Comparison of ENCODE assay signal across 21 mouse cellular contexts in genomic region chr7:139221856-139222255, GRCm38 (mm10). TPM values are rescaled to one million over a fixed set of nuclear protein-coding genes. Genes with fewer than 3 reads are reported as not detected.
DNase-seq lines count a peak whose midpoint lies in the region; ATAC-seq and TF ChIP-seq lines count a peak whose summit lies in the region.
"Had no signal": no experiment of that assay in that cellular context is flagged by ENCODE, and none has a peak within 500 bp of the region (broad histone marks: within the 10 kb centered on the region; RNA-seq: fewer than 3 reads in every experiment).

No protein-coding gene starts in this region.

- H3K9ac ChIP-seq in hindbrain, embryonic 16.5 days (ENCODE audit: low read depth, low read length) = no peak overlapping the region
- no peak overlapping the region for H3K9ac ChIP-seq in liver, embryonic 11.5 days (ENCODE audit: low read depth, low read length)
- no peak overlapping the region for H3K9ac ChIP-seq in liver, postnatal 0 days (replicated peaks)
- H3K9ac ChIP-seq: forebrain, embryonic 13.5 days; forebrain, postnatal 0 days; hindbrain, embryonic 14.5 days had no signal

- ATAC-seq in hindbrain, embryonic 16.5 days = no peak
- ATAC-seq in liver, embryonic 11.5 days (replicated peaks; ENCODE audit: low FRiP score) = no peak
- ATAC-seq in liver, postnatal 0 days = no peak
- ATAC-seq: CD4-positive, CD25-positive, alpha-beta regulatory T cell, adult 4 months; forebrain, embryonic 13.5 days; forebrain, postnatal 0 days had no signal

- no peak for TF ChIP-seq EP300 in liver, postnatal 0 days (IDR thresholded peaks at IDR 0.05; ENCODE audit: low read depth)

- H3K9me3 ChIP-seq in hindbrain, embryonic 10.5 days = no peaks in the 10 kb centered on the region
- no peaks in the 10 kb centered on the region for H3K9me3 ChIP-seq in hindbrain, embryonic 16.5 days (ENCODE audit: control insufficient read depth, low read length)
- no peaks in the 10 kb centered on the region for H3K9me3 ChIP-seq in liver, embryonic 11.5 days (ENCODE audit: control insufficient read depth, low read length)
- H3K9me3 ChIP-seq in liver, postnatal 0 days (ENCODE audit: low read length) = no peaks in the 10 kb centered on the region
- H3K9me3 ChIP-seq: embryonic facial prominence, embryonic 10.5 days; forebrain, embryonic 13.5 days had no signal

- H3K27me3 ChIP-seq in hindbrain, embryonic 10.5 days (ENCODE audit: insufficient read depth, poor library complexity, severe bottlenecking) = no peaks in the 10 kb centered on the region
- no peaks in the 10 kb centered on the region for H3K27me3 ChIP-seq in hindbrain, embryonic 16.5 days (replicated peaks; ENCODE audit: control insufficient read depth, insufficient read depth, low read length)
- H3K27me3 ChIP-seq in liver, embryonic 11.5 days (replicated peaks; ENCODE audit: control insufficient read depth, insufficient read depth, low read length) = no peaks in the 10 kb centered on the region
- H3K27me3 ChIP-seq in liver, postnatal 0 days (ENCODE audit: insufficient read depth, low read length) = no peaks in the 10 kb centered on the region
- H3K27me3 ChIP-seq: forebrain, embryonic 13.5 days had no signal

- no peaks in the 10 kb centered on the region for H3K36me3 ChIP-seq in hindbrain, embryonic 10.5 days
- no peaks in the 10 kb centered on the region for H3K36me3 ChIP-seq in hindbrain, embryonic 16.5 days (ENCODE audit: control insufficient read depth, insufficient read depth, low read length)
- H3K36me3 ChIP-seq in liver, embryonic 11.5 days (ENCODE audit: control insufficient read depth, insufficient read depth, low read length) = no peaks in the 10 kb centered on the region
- no peaks in the 10 kb centered on the region for H3K36me3 ChIP-seq in liver, postnatal 0 days (replicated peaks; ENCODE audit: insufficient read depth, low read length)
- no peaks in the 10 kb centered on the region for H3K36me3 ChIP-seq in macrophage (ENCODE audit: inconsistent target)
- H3K36me3 ChIP-seq: embryonic facial prominence, embryonic 10.5 days; G1E had no signal

- 69% methylated on average over 2 of the region's 2 CpGs for WGBS in hindbrain, embryonic 10.5 days
- WGBS in hindbrain, embryonic 16.5 days = 63% methylated on average over 2 of the region's 2 CpGs
- 80% methylated on average over 2 of the region's 2 CpGs for WGBS in liver, embryonic 11.5 days
- WGBS in liver, postnatal 0 days (ENCODE audit: insufficient replicate concordance) = 83% methylated on average over 2 of the region's 2 CpGs
- WGBS in macrophage (ENCODE audit: missing documents) = 100% methylated on average over 2 of the region's 2 CpGs

- H3K4me2 ChIP-seq in hindbrain, embryonic 16.5 days (ENCODE audit: low read length) = no peak overlapping the region
- H3K4me2 ChIP-seq in liver, embryonic 11.5 days = no peak overlapping the region
- H3K4me2 ChIP-seq in liver, postnatal 0 days (ENCODE audit: low read depth, low read length) = no peak overlapping the region
- H3K4me2 ChIP-seq: forebrain, embryonic 13.5 days; hindbrain, embryonic 14.5 days had no signal

- 0 out of 2 replicates have a peak overlapping the region, but pooled peaks have one; percentile 24 for H3K27ac ChIP-seq in hindbrain, embryonic 10.5 days
- no peak overlapping the region for H3K27ac ChIP-seq in hindbrain, embryonic 16.5 days (ENCODE audit: low read depth, low read length)
- no peak overlapping the region for H3K27ac ChIP-seq in liver, embryonic 11.5 days (ENCODE audit: low read depth, low read length)
- no peak overlapping the region for H3K27ac ChIP-seq in liver, postnatal 0 days (ENCODE audit: low read depth)
- H3K27ac ChIP-seq in macrophage = peak overlapping the region; percentile 95
- H3K27ac ChIP-seq: embryonic facial prominence, embryonic 10.5 days; forebrain, embryonic 13.5 days; hindbrain, embryonic 14.5 days had no signal

- 0 out of 2 replicates have a peak, but pooled peaks cover 14% of the 10 kb centered on the region for H3K4me1 ChIP-seq in hindbrain, embryonic 10.5 days (replicated peaks)
- no peaks in the 10 kb centered on the region for H3K4me1 ChIP-seq in hindbrain, embryonic 16.5 days (ENCODE audit: control insufficient read depth, insufficient read depth, low read depth, low read length)
- no peaks in the 10 kb centered on the region for H3K4me1 ChIP-seq in liver, embryonic 11.5 days (replicated peaks; ENCODE audit: control insufficient read depth, insufficient read depth, low read length)
- peaks cover 19% of the 10 kb centered on the region for H3K4me1 ChIP-seq in liver, postnatal 0 days (ENCODE audit: insufficient read depth)
- H3K4me1 ChIP-seq: forebrain, embryonic 13.5 days had no signal

- TF ChIP-seq CTCF in liver, postnatal 0 days (IDR thresholded peaks at IDR 0.05; ENCODE audit: low read depth) = no peak

- H3K4me3 ChIP-seq in hindbrain, embryonic 10.5 days = no peak overlapping the region
- H3K4me3 ChIP-seq in hindbrain, embryonic 16.5 days (ENCODE audit: low read length) = no peak overlapping the region
- no peak overlapping the region for H3K4me3 ChIP-seq in liver, embryonic 11.5 days (ENCODE audit: low read depth, low read length)
- H3K4me3 ChIP-seq in liver, postnatal 0 days (ENCODE audit: low read depth, low read length) = no peak overlapping the region
- H3K4me3 ChIP-seq in macrophage (ENCODE audit: inconsistent target) = no peak overlapping the region
- H3K4me3 ChIP-seq: embryonic facial prominence, embryonic 10.5 days; forebrain, embryonic 13.5 days had no signal

- DNase-seq in adrenal gland, adult 8-10 months = peak; percentile 0
- DNase-seq in adrenal gland, postnatal 36 days = no peak
- DNase-seq in hindbrain, embryonic 10.5 days (ENCODE audit: low spot score) = no peak
- DNase-seq in liver, embryonic 11.5 days (ENCODE audit: low spot score) = peak; percentile 19
- no peak for DNase-seq in liver, postnatal 0 days
- DNase-seq: adrenal gland, postnatal 10 days; B cell, adult 2 months; cerebellum, adult 18-20 months; cerebellum, adult 9-11 months; forebrain, postnatal 0 days; gastrocnemius, postnatal 14 days; heart, postnatal 14 days had no signal

- no peaks in the 10 kb centered on the region for H3K79me2 ChIP-seq in macrophage (ENCODE audit: inconsistent target)

RNA-seq across cellular contexts. Expression of gene Stk32c, which starts 8.7 kb away (rescaled TPM):
- 1 to 10 TPM; 4.0 to 6.7 (median 5.4) TPM for total RNA-seq in adrenal gland, adult 8-10 months (2022)
- 1 to 10 TPM; 3.3 to 3.9 TPM for total RNA-seq in adrenal gland, postnatal 36 days (2021)
- polyA plus RNA-seq in hindbrain, embryonic 10.5 days (2016; fragmentation: Nextera tagmentation; extraction: Ambion mirVana) = 0.35 and 0.60 TPM in 2 replicates
- polyA plus RNA-seq in hindbrain, embryonic 16.5 days (2015; fragmentation: Nextera tagmentation; extraction: Ambion mirVana) = 2.9 and 3.0 TPM in 2 replicates
- 0.19 TPM in 1 of 2 replicates, not detected in the other for polyA plus RNA-seq in liver, embryonic 11.5 days (2014; fragmentation: Nextera tagmentation; extraction: Ambion mirVana)
- not detected in 2 replicates for polyA plus RNA-seq in liver, postnatal 0 days (2015; fragmentation: Nextera tagmentation; extraction: Ambion mirVana)
- total RNA-seq in macrophage (2018; cell fraction: chromatin; rRNA removed) = 1 to 10 TPM in 7 of 26 experiments, under 1 TPM in 16, not detected in 3; 0.31 to 2.4 (median 0.62) TPM
- total RNA-seq in macrophage (2018; cell fraction: cytosol; rRNA removed) = under 1 TPM in 24 of 26 experiments, not detected in 2; 0.07 to 0.26 (median 0.15) TPM
- 1 to 10 TPM in 2 of 26 experiments, under 1 TPM in 12, not detected in 12; 0.23 to 1.5 (median 0.38) TPM for total RNA-seq in macrophage (2018; cell fraction: nucleus; rRNA removed)
- polyA plus RNA-seq in macrophage (2018) = 0.17 to 0.21 TPM (median 0.19 TPM) in 3 replicates
- total RNA-seq: G1E; hematopoietic stem cell, adult 5-6 weeks had no signal
- polyA plus RNA-seq: G1E; heart, embryonic 14.5 days had no signal

RNA-seq across cellular contexts. Expression of gene Lrrc27, which starts 9.1 kb away (rescaled TPM):
- 10 to 100 TPM in 1 of 4 experiments, 1 to 10 TPM in 3; 6.5 to 10.4 (median 7.7) TPM for total RNA-seq in adrenal gland, adult 8-10 months (2022)
- total RNA-seq in adrenal gland, postnatal 36 days (2021) = 1 to 10 TPM; 6.9 to 8.1 TPM
- polyA plus RNA-seq in hindbrain, embryonic 10.5 days (2016; fragmentation: Nextera tagmentation; extraction: Ambion mirVana) = 4.1 and 4.9 TPM in 2 replicates
- 3.8 and 6.8 TPM in 2 replicates for polyA plus RNA-seq in hindbrain, embryonic 16.5 days (2015; fragmentation: Nextera tagmentation; extraction: Ambion mirVana)
- 2.2 and 2.6 TPM in 2 replicates for polyA plus RNA-seq in liver, embryonic 11.5 days (2014; fragmentation: Nextera tagmentation; extraction: Ambion mirVana)
- polyA plus RNA-seq in liver, postnatal 0 days (2015; fragmentation: Nextera tagmentation; extraction: Ambion mirVana) = 0.43 and 0.78 TPM in 2 replicates
- 10 to 100 TPM in 25 of 26 experiments, 1 to 10 TPM in 1; 6.5 to 82.5 (median 31.4) TPM for total RNA-seq in macrophage (2018; cell fraction: chromatin; rRNA removed)
- total RNA-seq in macrophage (2018; cell fraction: cytosol; rRNA removed) = 10 to 100 TPM; 20.5 to 77.7 (median 44.0) TPM
- total RNA-seq in macrophage (2018; cell fraction: nucleus; rRNA removed) = 100 to 1,000 TPM in 2 of 26 experiments, 10 to 100 TPM in 23, 1 to 10 TPM in 1; 7.1 to 116 (median 41.1) TPM
- 73.4 to 159 TPM (median 94.3 TPM) in 3 replicates for polyA plus RNA-seq in macrophage (2018)
- polyA plus RNA-seq: G1E had no signal

RNA-seq across cellular contexts. Expression of gene Pwwp2b, which starts 26.4 kb away (rescaled TPM):
- total RNA-seq in adrenal gland, adult 8-10 months (2022) = 10 to 100 TPM; 13.5 to 20.4 (median 17.0) TPM
- total RNA-seq in adrenal gland, postnatal 36 days (2021) = 10 to 100 TPM in 1 of 2 experiments, 1 to 10 TPM in 1; 9.8 to 15.6 TPM
- polyA plus RNA-seq in hindbrain, embryonic 10.5 days (2016; fragmentation: Nextera tagmentation; extraction: Ambion mirVana) = 4.7 and 5.2 TPM in 2 replicates
- polyA plus RNA-seq in hindbrain, embryonic 16.5 days (2015; fragmentation: Nextera tagmentation; extraction: Ambion mirVana) = 5.6 and 6.4 TPM in 2 replicates
- 3.3 and 3.5 TPM in 2 replicates for polyA plus RNA-seq in liver, embryonic 11.5 days (2014; fragmentation: Nextera tagmentation; extraction: Ambion mirVana)
- 1.3 and 1.5 TPM in 2 replicates for polyA plus RNA-seq in liver, postnatal 0 days (2015; fragmentation: Nextera tagmentation; extraction: Ambion mirVana)
- total RNA-seq in macrophage (2018; cell fraction: chromatin; rRNA removed) = 100 to 1,000 TPM in 1 of 26 experiments, 10 to 100 TPM in 25; 20.0 to 106 (median 39.1) TPM
- 10 to 100 TPM; 12.0 to 39.3 (median 24.7) TPM for total RNA-seq in macrophage (2018; cell fraction: cytosol; rRNA removed)
- 10 to 100 TPM; 13.7 to 86.6 (median 34.0) TPM for total RNA-seq in macrophage (2018; cell fraction: nucleus; rRNA removed)
- polyA plus RNA-seq in macrophage (2018) = 25.2 to 32.3 TPM (median 28.0 TPM) in 3 replicates

Comparison
In these comparisons a context has a peak if more than half of its experiments do, and no peak if none do; other contexts are left out.
1. DNase-seq: peak in adrenal gland, adult 8-10 months (single experiment) and liver, embryonic 11.5 days (single experiment); none in adrenal gland, postnatal 36 days (0 of 2), hindbrain, embryonic 10.5 days (single experiment) and liver, postnatal 0 days (single experiment).
2. H3K27ac ChIP-seq: peak in hindbrain, embryonic 10.5 days (single experiment) and macrophage (single experiment); none in hindbrain, embryonic 16.5 days (single experiment), liver, embryonic 11.5 days (single experiment) and liver, postnatal 0 days (single experiment).